Mouse (Mus musculus) kidney, embryonic 14.5 days (tissue): ENCODE data around the gene Osbpl6. TPM values are rescaled to one million over a fixed set of nuclear protein-coding genes. Genes with fewer than 3 reads are reported as not detected.

ENCODE experiments used
- ATAC-seq: fragments of 200-750 bp; cut with Nextera tagmentation; 2 replicates; pipeline ENCODE4 v1.8.0; 2017; ENCODE audit warnings: moderate number of reproducible peaks, mild to moderate bottlenecking, moderate TSS enrichment, moderate library complexity; ENCODE audit not compliant: low FRiP score, low TSS enrichment
- H3K27ac ChIP-seq: fragments of 300-500 bp; sonication (generic); 2 replicates; pipeline ENCODE4 v1.5.1; 2014; ENCODE audit warnings: low read depth, mild to moderate bottlenecking, low read length, moderate library complexity, mixed read lengths
- H3K27me3 ChIP-seq: fragments of 300-500 bp; sonication (generic); 2 replicates; pipeline ENCODE4 v1.6.1; 2014; ENCODE audit warnings: mild to moderate bottlenecking, low read length; ENCODE audit not compliant: control insufficient read depth, insufficient read depth
- H3K36me3 ChIP-seq: fragments of 300-500 bp; sonication (generic); 2 replicates; pipeline ENCODE4 v1.6.1; 2014; ENCODE audit warnings: low read length, mixed read lengths; ENCODE audit not compliant: control insufficient read depth, insufficient read depth
- H3K4me1 ChIP-seq: fragments of 300-500 bp; sonication (generic); 2 replicates; pipeline ENCODE4 v1.6.1; 2014; ENCODE audit warnings: low read length, mixed read lengths; ENCODE audit not compliant: control insufficient read depth, insufficient read depth
- H3K4me2 ChIP-seq: fragments of 300-500 bp; sonication (generic); replicated peaks from 2 replicates; pipeline ENCODE4 v1.6.1; 2014; ENCODE audit warnings: low read depth, mild to moderate bottlenecking, low read length
- H3K4me3 ChIP-seq: fragments of 300-500 bp; sonication (generic); 2 replicates; pipeline ENCODE4 v1.5.1; 2014; ENCODE audit warnings: mild to moderate bottlenecking, low read length
- H3K9ac ChIP-seq: fragments of 300-500 bp; sonication (generic); 2 replicates; pipeline ENCODE4 v1.6.1; 2014; ENCODE audit warnings: low read depth, mild to moderate bottlenecking, low read length, moderate library complexity
- H3K9me3 ChIP-seq: fragments of 300-500 bp; sonication (generic); 2 replicates; pipeline ENCODE4 v1.6.1; 2016; ENCODE audit warnings: low read length; ENCODE audit not compliant: control insufficient read depth
- WGBS: fragments of 180-500 bp; shearing (Covaris S2); extraction: QIAGEN DNeasy Blood & Tissue Kit; methylation state at CpG from one replicate; pipeline ENCODE4 v1.1.7; 2014; 5-methylcytosine and 5-hydroxymethylcytosine counted together
- polyA plus RNA-seq: library from polyadenylated mRNA; unstranded; fragments of >200 nt; fragmentation: Nextera tagmentation; extraction: Ambion mirVana; gene quantifications from 2 replicates; pipeline ENCODE4 v1.2.1, GENCODE M21; 2014

Osbpl6 gene
- polyA plus RNA-seq, 1 experiment from 2014 or later, result 17.5 TPM

- Histone ChIP-seq H3K27ac (no peak overlapping the region), H3K27me3 (no peaks in the 10 kb centered on the region), H3K9me3 (no peaks in the 10 kb centered on the region), H3K4me2 (peak overlapping the region; percentile 11; the same call in 1 of the 2 replicates), H3K4me3 (no peak overlapping the region), H3K9ac (no peak overlapping the region), H3K36me3 (no peaks in the 10 kb centered on the region), H3K4me1 (no peaks in the 10 kb centered on the region)
- 42% methylated on average over 12 of the region's 12 CpGs for WGBS
- ATAC-seq, result no peak
Measured at GRCm38 (mm10) chr2:76549316-76549715, 143.0 kb downstream of the Osbpl6 start.

- Histone ChIP-seq H3K9me3 (no peaks in the 10 kb centered on the region), H3K36me3 (no peaks in the 10 kb centered on the region; the same call in 1 of the 2 replicates), H3K27ac (no peak overlapping the region), H3K27me3 (no peaks in the 10 kb centered on the region), H3K9ac (no peak overlapping the region), H3K4me2 (no peak overlapping the region), H3K4me1 (no peaks in the 10 kb centered on the region), H3K4me3 (no peak overlapping the region)
- ATAC-seq, result no peak
- 57% methylated on average over 11 of the region's 11 CpGs for WGBS
Measured at GRCm38 (mm10) chr2:76555852-76556558, 149.7 kb downstream of the Osbpl6 start.

- ATAC-seq, result no peak
Measured at GRCm38 (mm10) chr2:76560146-76560545, 153.8 kb downstream of the Osbpl6 start.

GRCm38 (mm10) chr2:76563862-76564261, 157.6 kb downstream of the Osbpl6 start:
- H3K4me3 ChIP-seq, result no peak overlapping the region
- H3K9me3 ChIP-seq, result no peaks in the 10 kb centered on the region
- peaks cover 6% of the 10 kb centered on the region; the same call in 1 of the 2 replicates for H3K4me1 ChIP-seq
- no peak overlapping the region for H3K4me2 ChIP-seq
- H3K27me3 ChIP-seq, result no peaks in the 10 kb centered on the region
- no peaks in the 10 kb centered on the region for H3K36me3 ChIP-seq
- peak overlapping the region; percentile 4; the same call in 1 of the 2 replicates for H3K27ac ChIP-seq
- peak; percentile 79 for ATAC-seq
- H3K9ac ChIP-seq, result no peak overlapping the region
- WGBS, result 33% methylated on average over 4 of the region's 4 CpGs

More at GRCm38 (mm10) chr2:76560146-76560545, 153.8 kb downstream of the Osbpl6 start:
- Histone ChIP-seq H3K27me3 (no peaks in the 10 kb centered on the region), H3K4me2 (no peak overlapping the region), H3K4me1 (peaks cover 6% of the 10 kb centered on the region; the same call in 1 of the 2 replicates), H3K36me3 (no peaks in the 10 kb centered on the region), H3K9ac (no peak overlapping the region), H3K27ac (no peak overlapping the region), H3K4me3 (no peak overlapping the region), H3K9me3 (no peaks in the 10 kb centered on the region)
- 92% methylated on average over 10 of the region's 10 CpGs for WGBS

- Histone ChIP-seq H3K9me3 (no peaks in the 10 kb centered on the region), H3K27me3 (no peaks in the 10 kb centered on the region), H3K4me2 (no peak overlapping the region), H3K4me3 (no peak overlapping the region), H3K36me3 (no peaks in the 10 kb centered on the region), H3K9ac (no peak overlapping the region), H3K4me1 (peaks cover 6% of the 10 kb centered on the region; the same call in 1 of the 2 replicates), H3K27ac (no peak overlapping the region)
- no peak for ATAC-seq
- 75% methylated on average over 8 of the region's 8 CpGs for WGBS
Measured at GRCm38 (mm10) chr2:76566933-76567551, 160.7 kb downstream of the Osbpl6 start.

- Histone ChIP-seq H3K27me3 (no peaks in the 10 kb centered on the region), H3K36me3 (no peaks in the 10 kb centered on the region), H3K27ac (no peak overlapping the region), H3K4me3 (no peak overlapping the region), H3K4me1 (no peaks in the 10 kb centered on the region), H3K9ac (no peak overlapping the region), H3K4me2 (0 out of 2 replicates have a peak overlapping the region, but pooled peaks have one; percentile 17), H3K9me3 (no peaks in the 10 kb centered on the region)
- WGBS, result 57% methylated on average over 10 of the region's 10 CpGs
- no peak for ATAC-seq
Measured at GRCm38 (mm10) chr2:76571543-76571942, 165.2 kb downstream of the Osbpl6 start.

- WGBS, result 87% methylated on average over 8 of the region's 8 CpGs
- H3K27ac ChIP-seq, result no peak overlapping the region
Measured at GRCm38 (mm10) chr2:76578911-76579310, 172.6 kb downstream of the Osbpl6 start.

GRCm38 (mm10) chr2:76585090-76585489, 178.8 kb downstream of the Osbpl6 start:
- Histone ChIP-seq H3K4me1 (no peaks in the 10 kb centered on the region), H3K4me2 (no peak overlapping the region), H3K9me3 (no peaks in the 10 kb centered on the region), H3K4me3 (no peak overlapping the region), H3K27me3 (no peaks in the 10 kb centered on the region), H3K27ac (no peak overlapping the region), H3K36me3 (no peaks in the 10 kb centered on the region; the same call in 1 of the 2 replicates), H3K9ac (no peak overlapping the region)
- no peak for ATAC-seq
- WGBS, result 93% methylated on average over 13 of the region's 13 CpGs

More at GRCm38 (mm10) chr2:76578911-76579310, 172.6 kb downstream of the Osbpl6 start:
- Histone ChIP-seq H3K9me3 (no peaks in the 10 kb centered on the region), H3K36me3 (no peaks in the 10 kb centered on the region; the same call in 1 of the 2 replicates), H3K27me3 (no peaks in the 10 kb centered on the region), H3K4me3 (no peak overlapping the region), H3K9ac (no peak overlapping the region), H3K4me1 (no peaks in the 10 kb centered on the region), H3K4me2 (no peak overlapping the region)
- no peak for ATAC-seq

- H3K36me3 ChIP-seq, result no peaks in the 10 kb centered on the region; the same call in 1 of the 2 replicates
- H3K9me3 ChIP-seq, result no peaks in the 10 kb centered on the region
- no peak overlapping the region for H3K27ac ChIP-seq
- H3K27me3 ChIP-seq, result no peaks in the 10 kb centered on the region
- no peak overlapping the region for H3K4me3 ChIP-seq
- 86% methylated on average over 10 of the region's 10 CpGs for WGBS
- H3K9ac ChIP-seq, result no peak overlapping the region
- no peaks in the 10 kb centered on the region for H3K4me1 ChIP-seq
- no peak overlapping the region for H3K4me2 ChIP-seq
- ATAC-seq, result no peak
Measured at GRCm38 (mm10) chr2:76586906-76587305, 180.6 kb downstream of the Osbpl6 start.
